8 mouse cellular contexts compared by ENCODE assay signal in the genomic region with DNA sequence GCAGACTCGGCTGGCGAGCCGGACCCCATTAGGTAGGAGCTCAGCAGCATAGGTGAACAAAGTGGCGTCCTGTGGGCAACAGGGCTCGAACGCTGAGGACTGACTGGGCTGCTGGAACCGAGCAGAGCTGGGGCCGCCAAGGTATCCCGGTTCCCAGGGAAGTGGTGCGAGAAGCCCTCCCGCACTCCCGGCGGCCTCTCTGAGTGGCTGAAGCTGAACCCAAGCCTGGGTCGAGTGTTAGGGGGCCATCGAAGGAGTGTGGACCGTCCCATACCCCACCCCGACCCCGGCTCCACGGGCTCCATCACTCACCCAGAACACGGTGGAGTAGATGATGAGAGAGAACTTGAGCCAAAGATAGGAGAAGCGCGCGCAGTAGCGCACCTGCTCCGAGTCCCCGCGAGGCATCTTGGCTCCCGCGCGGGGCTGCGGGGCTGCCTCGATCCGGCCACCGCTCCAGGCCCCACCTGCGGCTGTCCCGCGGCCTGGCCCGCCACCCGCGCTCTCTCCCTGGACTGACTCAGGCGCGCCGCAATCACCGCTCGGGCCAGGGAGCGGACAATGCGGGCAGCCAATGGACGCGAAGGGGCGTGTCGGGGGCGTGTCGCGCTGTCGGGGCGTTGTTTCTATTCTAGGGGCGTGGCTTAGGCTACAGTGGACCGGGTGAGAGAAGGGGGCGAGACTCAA. TPM values are rescaled to one million over a fixed set of nuclear protein-coding genes. Genes with fewer than 3 reads are reported as not detected.
DNase-seq lines count a peak whose midpoint lies in the region; ATAC-seq lines count a peak whose summit lies in the region.

TSS of gene Tspan15 (minus strand) at position 544 of the 687 bp plus-strand sequence.

- intact Hi-C loops in gastrocnemius, postnatal 36 days (cut with DNase I), result no loop called here
- intact Hi-C loops in left cerebral cortex, postnatal 14 days (cut with DNase I), result no loop called here

- no peaks in the 10 kb centered on the region for H3K27me3 ChIP-seq in intestine, embryonic 15.5 days (replicated peaks)

- H3K4me1 ChIP-seq in intestine, embryonic 15.5 days (replicated peaks), result peaks cover 29% of the 10 kb centered on the region

- peak within 1 kb of the TSS; percentile 74 for H3K27ac ChIP-seq in intestine, embryonic 15.5 days

- no peaks in the 10 kb centered on the region for H3K36me3 ChIP-seq in intestine, embryonic 15.5 days

- under 1% methylated on average over 59 of the region's 59 CpGs for WGBS in intestine, embryonic 15.5 days

- no peaks in the 10 kb centered on the region for H3K9me3 ChIP-seq in intestine, embryonic 15.5 days

- peak; percentile 99 for DNase-seq in adrenal gland, postnatal 10 days
- DNase-seq in embryo, embryonic 11.5 days (ENCODE audit: low read depth, low spot score), result peak; percentile 89
- peak; percentile 83 to 92 for DNase-seq in gastrocnemius, postnatal 36 days
- DNase-seq in left cerebral cortex, postnatal 14 days (ENCODE audit: low spot score in 2 of 2), result peak; percentile 69 to 82
- peak; percentile 93 for DNase-seq in mesoderm, embryonic 11.5 days (ENCODE audit: low read depth, low spot score)
- peak; percentile 78 for DNase-seq in right cerebral cortex, postnatal 36 days (ENCODE audit: low spot score in 2 of 2)
- peak; percentile 91 to 93 for DNase-seq in urinary bladder, postnatal 4 days (ENCODE audit: low spot score in 2 of 2)

- ATAC-seq in intestine, embryonic 15.5 days, result peak; percentile 96

- H3K4me2 ChIP-seq in intestine, embryonic 15.5 days (replicated peaks), result peak within 1 kb of the TSS; percentile 92

- H3K9ac ChIP-seq in intestine, embryonic 15.5 days, result peak within 1 kb of the TSS; percentile 74

- peak within 1 kb of the TSS; percentile 75 for H3K4me3 ChIP-seq in intestine, embryonic 15.5 days (replicated peaks)

RNA-seq across cellular contexts. Expression of gene Tspan15, which starts in this region (rescaled TPM):
- total RNA-seq in adrenal gland, postnatal 10 days (2021), result 10 to 100 TPM; 16.4 to 23.6 TPM
- total RNA-seq in gastrocnemius, postnatal 36 days (2021), result 1 to 10 TPM; 3.5 to 6.4 TPM
- polyA plus RNA-seq in intestine, embryonic 15.5 days (2015; fragmentation: Nextera tagmentation; extraction: Ambion mirVana), result 57.0 and 66.9 TPM in 2 replicates
- total RNA-seq in left cerebral cortex, postnatal 14 days (2021), result 1 to 10 TPM; 8.4 to 8.7 TPM

Comparison
In these comparisons a context has a peak if more than half of its experiments do, and no peak if none do; other contexts are left out.
1. Peak in every context shown above with its lines: DNase-seq, ATAC-seq, H3K4me3 ChIP-seq and H3K27ac ChIP-seq.